Mouse (Mus musculus) CH12.LX (cell line): ENCODE measurements at regions not wholly inside any gene's neighbourhood (a gene's known extent, or its start where the extent isn't known, plus 50 kb on each side); places are given as distances from the start of the nearest gene placed in this dataset.

Experiments used
- CHD2 ChIP-seq: IDR thresholded peaks from 2 replicates; pipeline ENCODE4 v1.6.1; 2011; ENCODE audit warnings: low read length, improper control_type of control experiment
- CTCF ChIP-seq, 2 experiments: IDR thresholded peaks in 1 of 2; conservative IDR thresholded peaks in 1 of 2; 2 replicates each; pipeline ENCODE4 v1.5.1; 2011 to 2012; ENCODE audit warnings: low read depth in 2 of 2, low read length in 2 of 2, improper control_type of control experiment in 1 of 2, inconsistent platforms in 1 of 2, mild to moderate bottlenecking in 1 of 2, moderate library complexity in 1 of 2
- EP300 ChIP-seq: IDR thresholded peaks from 2 replicates; pipeline ENCODE4 v1.6.1; 2011; ENCODE audit warnings: low read length, improper control_type of control experiment
- ETS1 ChIP-seq: conservative IDR thresholded peaks from 2 replicates; pipeline ENCODE4 v1.6.1; 2012; ENCODE audit warnings: low read depth, mild to moderate bottlenecking, inconsistent platforms, low read length, improper control_type of control experiment, moderate library complexity
- HCFC1 ChIP-seq: IDR thresholded peaks from 2 replicates; pipeline ENCODE4 v1.6.1; 2012; ENCODE audit warnings: low read depth, mild to moderate bottlenecking, inconsistent platforms, low read length, improper control_type of control experiment
- IRF4 ChIP-seq: IDR thresholded peaks from 2 replicates; pipeline ENCODE4 v1.6.1; 2014; ENCODE audit warnings: low read depth, mild to moderate bottlenecking, inconsistent platforms, low read length, improper control_type of control experiment
- MAFK ChIP-seq: IDR thresholded peaks from 2 replicates; pipeline ENCODE4 v1.6.1; 2011; ENCODE audit warnings: low read length, improper control_type of control experiment; ENCODE audit not compliant: insufficient replicate concordance
- MAX ChIP-seq: IDR thresholded peaks from 2 replicates; pipeline ENCODE4 v1.6.1; 2011; ENCODE audit warnings: low read length, improper control_type of control experiment
- MAZ ChIP-seq: IDR thresholded peaks from 2 replicates; pipeline ENCODE4 v1.6.1; 2012; ENCODE audit warnings: low read depth, mild to moderate bottlenecking, inconsistent platforms, low read length, improper control_type of control experiment, moderate library complexity
- NELFE ChIP-seq: IDR thresholded peaks from 2 replicates; pipeline ENCODE4 v1.6.1; 2011; ENCODE audit warnings: low read depth, low read length, improper control_type of control experiment
- NRF1 ChIP-seq: IDR thresholded peaks from 2 replicates; pipeline ENCODE4 v1.6.1; 2014; ENCODE audit warnings: low read depth, mild to moderate bottlenecking, inconsistent platforms, low read length, improper control_type of control experiment, moderate library complexity
- POLR2A ChIP-seq: IDR thresholded peaks from 2 replicates; pipeline ENCODE4 v1.6.1; 2011; ENCODE audit warnings: low read depth, mild to moderate bottlenecking, improper control_type of control experiment, low read length
- RAD21 ChIP-seq: IDR thresholded peaks from 2 replicates; pipeline ENCODE4 v1.6.1; 2011; ENCODE audit warnings: low read depth, mild to moderate bottlenecking, low read length, improper control_type of control experiment, moderate library complexity
- USF1 ChIP-seq: IDR thresholded peaks from 2 replicates; pipeline ENCODE4 v1.6.1; 2014; ENCODE audit warnings: low read depth, mild to moderate bottlenecking, inconsistent platforms, low read length, improper control_type of control experiment

DNA sequence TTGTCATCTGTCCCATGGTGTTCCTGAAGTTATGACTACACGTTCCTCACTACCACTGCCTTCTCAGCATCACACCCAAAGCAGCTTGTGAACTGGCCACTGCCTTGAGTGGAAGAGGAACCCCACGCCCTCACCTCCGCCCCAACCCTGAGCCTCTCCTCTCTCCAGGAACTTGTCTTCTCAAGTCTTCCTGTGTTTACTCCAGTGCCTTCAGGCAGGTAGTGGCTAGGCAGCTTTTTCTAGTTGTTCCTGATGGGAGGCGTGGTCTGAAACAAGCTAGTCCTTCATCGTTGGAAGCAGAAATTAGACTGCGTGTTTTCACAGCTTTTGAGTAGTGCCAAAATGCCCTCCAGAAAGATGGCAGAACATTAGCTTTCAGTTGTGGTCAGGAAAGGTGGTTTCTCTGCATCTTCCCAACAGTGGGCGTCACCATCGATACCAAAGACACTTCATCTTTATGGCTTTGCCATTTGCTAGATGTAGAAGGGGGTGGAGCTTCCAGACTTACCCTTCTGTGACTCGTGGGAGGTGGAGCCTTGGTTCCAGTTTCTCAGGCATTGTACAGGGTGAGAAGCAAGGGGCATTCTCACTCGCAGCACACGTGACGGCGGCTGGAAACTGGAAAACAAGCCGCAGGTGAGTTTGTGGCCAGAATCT, 81.7 kb upstream of the Pcsk6 start:
- TF ChIP-seq IRF4 (no peak), USF1 (no peak), CTCF (conservative IDR thresholded peaks at IDR 0.05 in 1 of 2, IDR thresholded peaks at IDR 0.05 in 1 of 2; ENCODE audit: low read depth in 2 of 2, low read length in 2 of 2) (no peak), MAX (no peak), NELFE (no peak), MAZ (no peak), NRF1 (no peak), RAD21 (no peak), EP300 (no peak), ETS1 (no peak), CHD2 (no peak), MAFK (no peak), HCFC1 (no peak), POLR2A (no peak)
